Mouse (Mus musculus): ENCODE measurements around the gene Imp4.

- TF ChIP-seq CTCF (IDR thresholded peaks at IDR 0.05) (no peak), EP300 (IDR thresholded peaks at IDR 0.05; ENCODE audit: insufficient read depth, low read depth, low read length) (no peak), POLR2A (IDR thresholded peaks at IDR 0.05; ENCODE audit: insufficient read depth, low read depth, low read length) (no peak)
Measured at GRCm38 (mm10) chr1:34458431-34458830, 18.8 kb downstream of the Imp4 start.

Measured in heart, adult 2 months (tissue).